ENCODE assay signal across 8 mouse cellular contexts in the genomic region with DNA sequence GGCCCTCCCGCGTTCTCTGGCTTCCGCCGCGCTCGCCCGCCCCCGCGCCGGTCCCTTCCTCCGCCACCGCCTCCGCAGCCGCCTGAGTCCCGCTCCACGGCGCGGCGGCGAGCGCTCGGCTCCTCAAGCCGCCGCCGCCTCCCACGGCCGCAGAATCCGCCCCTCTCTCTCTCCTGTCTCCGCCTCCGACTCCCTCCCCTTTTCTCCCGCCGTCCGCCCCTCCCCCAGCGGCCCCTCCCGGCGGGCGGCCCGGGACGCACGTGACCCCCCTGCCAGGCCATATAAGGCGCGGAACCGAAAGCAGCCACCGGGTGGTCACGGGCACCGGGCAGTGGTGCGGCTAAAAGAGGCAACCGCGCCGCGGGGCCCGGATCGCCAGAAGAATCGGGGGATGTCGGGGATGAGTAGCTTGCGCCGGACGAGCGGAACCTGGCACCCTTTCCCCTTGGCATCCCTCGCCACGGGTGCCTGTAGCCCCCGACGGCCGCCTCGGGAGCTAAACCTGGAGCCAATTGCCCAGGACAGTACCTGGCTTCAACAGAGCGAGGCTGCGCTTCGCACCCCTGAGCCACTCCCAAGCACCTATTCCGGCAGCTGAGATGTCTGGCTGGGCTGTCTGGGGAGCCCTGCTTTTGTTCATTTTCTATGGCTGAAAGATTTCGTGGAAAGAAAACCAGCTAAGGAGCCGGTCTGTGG. TPM values are rescaled to one million over a fixed set of nuclear protein-coding genes. Genes with fewer than 3 reads are reported as not detected.
DNase-seq lines count a peak whose midpoint lies in the region; ATAC-seq and TF ChIP-seq lines count a peak whose summit lies in the region.

Gene Dgkh (minus strand): TSS at position 160 of the 696 bp plus-strand sequence.

- peak; percentile 94 for ATAC-seq in hindbrain, embryonic 13.5 days (ENCODE audit: low FRiP score)

- peak; percentile 95 for DNase-seq in NIH3T3 (ENCODE audit: low read depth)
- peak; percentile 89 to 93 for DNase-seq in cerebellum, postnatal 10 days
- DNase-seq in frontal cortex, postnatal 25 days (ENCODE audit: low spot score in 2 of 2) = peak; percentile 63 to 73
- peak; percentile 80 to 81 for DNase-seq in layer of hippocampus, postnatal 25 days (ENCODE audit: extremely low spot score in 1 of 2, low spot score in 1 of 2)
- DNase-seq in lung, postnatal 10 days = peak; percentile 95
- DNase-seq in ovary, postnatal 10 days (ENCODE audit: low spot score) = peak; percentile 86
- DNase-seq in thymus, adult 2 months = peak; percentile 74

- no peaks in the 10 kb centered on the region for H3K36me3 ChIP-seq in hindbrain, embryonic 13.5 days
- H3K36me3 ChIP-seq in thymus, adult 2 months (ENCODE audit: control insufficient read depth, insufficient read depth, low read length) = no peaks in the 10 kb centered on the region

- peaks cover 24% of the 10 kb centered on the region for H3K4me1 ChIP-seq in hindbrain, embryonic 13.5 days (replicated peaks)
- peaks cover 7% of the 10 kb centered on the region for H3K4me1 ChIP-seq in thymus, adult 2 months (replicated peaks; ENCODE audit: control insufficient read depth, insufficient read depth, low read length)

- peak within 1 kb of the TSS; percentile 93 for H3K4me2 ChIP-seq in hindbrain, embryonic 13.5 days

- H3K27me3 ChIP-seq in hindbrain, embryonic 13.5 days = peaks cover 14% of the 10 kb centered on the region; the same call in 1 of the 2 replicates
- H3K27me3 ChIP-seq in thymus, adult 2 months (ENCODE audit: control insufficient read depth, insufficient read depth, low read length) = peaks cover 15% of the 10 kb centered on the region; the same call in 1 of the 2 replicates

- H3K27ac ChIP-seq in hindbrain, embryonic 13.5 days = peak within 1 kb of the TSS; percentile 95
- no peak within 1 kb of the TSS for H3K27ac ChIP-seq in thymus, adult 2 months (ENCODE audit: control insufficient read depth, insufficient read depth, low read length)

- no peaks in the 10 kb centered on the region for H3K9me3 ChIP-seq in hindbrain, embryonic 13.5 days

- under 1% methylated on average over 62 of the region's 71 CpGs for WGBS in hindbrain, embryonic 13.5 days
- 3% methylated on average over 70 of the region's 71 CpGs for WGBS in thymus, adult 2 months

- no peak for TF ChIP-seq POLR2A in thymus, adult 2 months (IDR thresholded peaks at IDR 0.05; ENCODE audit: control insufficient read depth, extremely low read depth, insufficient read depth, low read length, poor library complexity)

- no peak for TF ChIP-seq CTCF in thymus, adult 2 months (IDR thresholded peaks at IDR 0.05; ENCODE audit: borderline replicate concordance, control insufficient read depth, extremely low read depth, insufficient read depth, low read length, poor library complexity)

- peak within 1 kb of the TSS; percentile 93 for H3K9ac ChIP-seq in hindbrain, embryonic 13.5 days

- H3K4me3 ChIP-seq in hindbrain, embryonic 13.5 days = peak within 1 kb of the TSS; percentile 80
- peak within 1 kb of the TSS; percentile 40 for H3K4me3 ChIP-seq in thymus, adult 2 months (ENCODE audit: control insufficient read depth, insufficient read depth, low read length)

RNA-seq across cellular contexts. Expression of gene Dgkh, which starts in this region (rescaled TPM):
- 2.3 and 2.9 TPM in 2 replicates for polyA plus RNA-seq in hindbrain, embryonic 13.5 days (2015; fragmentation: Nextera tagmentation; extraction: Ambion mirVana)
- 100 to 1,000 TPM in 1 of 2 experiments, 10 to 100 TPM in 1; 95.6 to 118 TPM for total RNA-seq in layer of hippocampus, postnatal 25 days (2021)
- polyA plus RNA-seq in thymus, adult 2 months (2012; rRNA removed) = 0.84 and 0.88 TPM in 2 replicates

Comparison
In these comparisons a context has a peak if more than half of its experiments do, and no peak if none do; other contexts are left out.
1. Peak in DNase-seq and H3K4me3 ChIP-seq in thymus, adult 2 months; RNA of the gene not detected or under 1 TPM.